Comparison of ENCODE assay signal across 21 mouse cellular contexts in genomic region chr2:146147306-146147705, GRCm38 (mm10).
A peak's percentile ranks its signal among the peaks of the same experiment; 100 is the strongest.
DNase-seq lines count a peak whose midpoint lies in the region; ATAC-seq lines count a peak whose summit lies in the region.
"Had no signal": no experiment of that assay in that cellular context is flagged by ENCODE, and none has a peak within 500 bp of the region (broad histone marks: within the 10 kb centered on the region; RNA-seq: fewer than 3 reads in every experiment).

No protein-coding gene starts in this region.

- 0 out of 2 replicates have a peak, but pooled peaks cover 6% of the 10 kb centered on the region for H3K9me3 ChIP-seq in forebrain, embryonic 10.5 days
- no peaks in the 10 kb centered on the region for H3K9me3 ChIP-seq in forebrain, embryonic 14.5 days (replicated peaks; ENCODE audit: control insufficient read depth, low read length)
- H3K9me3 ChIP-seq in heart, embryonic 10.5 days, result no peaks in the 10 kb centered on the region

- intact Hi-C loops in heart, postnatal 10 days (cut with DNase I), result no loop called here
- intact Hi-C loops in heart, postnatal 25 days (cut with DNase I), result no loop called here

- no peak overlapping the region for H3K9ac ChIP-seq in forebrain, embryonic 14.5 days (ENCODE audit: low read length)

- no peak overlapping the region for H3K4me3 ChIP-seq in forebrain, embryonic 10.5 days
- no peak overlapping the region for H3K4me3 ChIP-seq in forebrain, embryonic 14.5 days (ENCODE audit: low read depth, low read length)
- no peak overlapping the region for H3K4me3 ChIP-seq in heart, embryonic 10.5 days

- 90% methylated on average over 4 of the region's 4 CpGs for WGBS in forebrain, embryonic 10.5 days
- 87% methylated on average over 4 of the region's 4 CpGs for WGBS in forebrain, embryonic 14.5 days
- 80% methylated on average over 4 of the region's 4 CpGs for WGBS in heart, embryonic 10.5 days

- no peaks in the 10 kb centered on the region for H3K4me1 ChIP-seq in forebrain, embryonic 10.5 days
- H3K4me1 ChIP-seq in forebrain, embryonic 14.5 days (ENCODE audit: control insufficient read depth, insufficient read depth, low read length), result peaks cover 4% of the 10 kb centered on the region; the same call in 1 of the 2 replicates
- no peaks in the 10 kb centered on the region for H3K4me1 ChIP-seq in heart, embryonic 10.5 days

- ATAC-seq in forebrain, embryonic 14.5 days, result no peak
- ATAC-seq: activated CD4-positive, CD25-positive, alpha-beta regulatory T cell, adult 4 months; CD4-positive, CD25-positive, alpha-beta regulatory T cell, adult 4 months; Patski had no signal

- no peak overlapping the region for H3K27ac ChIP-seq in forebrain, embryonic 10.5 days
- H3K27ac ChIP-seq in forebrain, embryonic 14.5 days (ENCODE audit: low read depth, low read length), result no peak overlapping the region
- H3K27ac ChIP-seq in heart, embryonic 10.5 days, result no peak overlapping the region

- no peak overlapping the region for H3K4me2 ChIP-seq in forebrain, embryonic 14.5 days (ENCODE audit: low read length)

- no peaks in the 10 kb centered on the region for H3K36me3 ChIP-seq in forebrain, embryonic 10.5 days (replicated peaks)
- no peaks in the 10 kb centered on the region for H3K36me3 ChIP-seq in forebrain, embryonic 14.5 days (ENCODE audit: control insufficient read depth, insufficient read depth, low read length)
- no peaks in the 10 kb centered on the region for H3K36me3 ChIP-seq in heart, embryonic 10.5 days
- H3K36me3 ChIP-seq: G1E had no signal

- DNase-seq in forebrain, embryonic 10.5 days (ENCODE audit: extremely low spot score, low spot score), result peak; percentile 4
- no peak for DNase-seq in forebrain, embryonic 14.5 days (ENCODE audit: low spot score)
- DNase-seq in heart, adult 11 months, result peak; percentile 57
- no peak for DNase-seq in heart, postnatal 10 days
- DNase-seq in heart, embryonic 10.5 days (ENCODE audit: low spot score), result peak; percentile 54
- no peak for DNase-seq in heart, postnatal 25 days (ENCODE audit: low spot score)
- DNase-seq: adrenal gland, adult 2 months; adrenal gland, adult 8-10 months; adrenal gland, postnatal 10 days; adrenal gland, postnatal 14 days; adrenal gland, postnatal 25 days; adrenal gland, postnatal 36 days; B cell, adult 2 months; cerebellum, adult 11 months; cerebellum, adult 11-12 months; cerebellum, adult 18-20 months had no signal

- no peaks in the 10 kb centered on the region for H3K27me3 ChIP-seq in forebrain, embryonic 10.5 days (ENCODE audit: poor library complexity, severe bottlenecking)
- H3K27me3 ChIP-seq in forebrain, embryonic 14.5 days (replicated peaks; ENCODE audit: control insufficient read depth, insufficient read depth, low read length), result no peaks in the 10 kb centered on the region
- H3K27me3 ChIP-seq in heart, embryonic 10.5 days (ENCODE audit: insufficient read depth, poor library complexity, severe bottlenecking), result no peaks in the 10 kb centered on the region
- H3K27me3 ChIP-seq: CH12.LX had no signal

Comparison
In these comparisons a context has a peak if more than half of its experiments do, and no peak if none do; other contexts are left out.
1. DNase-seq: peak in forebrain, embryonic 10.5 days (single experiment), heart, adult 11 months (single experiment) and heart, embryonic 10.5 days (single experiment); none in forebrain, embryonic 14.5 days (single experiment), heart, postnatal 10 days (0 of 2) and heart, postnatal 25 days (single experiment).